ENCODE assay signal across 11 mouse cellular contexts in the genomic region with DNA sequence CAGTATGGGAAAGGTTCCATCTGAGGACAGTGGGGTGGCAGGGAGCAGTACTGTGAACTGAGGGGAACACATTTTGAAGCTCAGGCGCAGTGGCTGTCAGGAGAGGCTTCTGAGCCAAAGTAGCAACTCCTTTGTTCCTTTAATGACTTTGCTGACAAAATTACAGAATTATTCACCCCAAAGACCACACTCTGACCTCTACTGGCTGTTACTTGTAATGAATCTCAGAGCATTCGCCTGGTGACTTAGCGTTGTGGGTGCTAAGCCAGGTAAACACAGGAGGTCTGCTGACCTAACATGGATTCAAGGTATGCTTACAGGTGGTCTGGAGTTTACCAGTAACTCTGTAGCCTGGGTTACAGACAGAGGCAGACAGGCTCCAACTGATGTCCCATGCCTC. TPM values are rescaled to one million over a fixed set of nuclear protein-coding genes. Genes with fewer than 3 reads are reported as not detected.
DNase-seq lines count a peak whose midpoint lies in the region; ATAC-seq and TF ChIP-seq lines count a peak whose summit lies in the region.
"Had no signal": no experiment of that assay in that cellular context is flagged by ENCODE, and none has a peak within 500 bp of the region (broad histone marks: within the 10 kb centered on the region; RNA-seq: fewer than 3 reads in every experiment).

No protein-coding gene starts in this region.

- H3K4me2 ChIP-seq in midbrain, embryonic 13.5 days (replicated peaks) = no peak overlapping the region
- H3K4me2 ChIP-seq: embryonic facial prominence, embryonic 12.5 days; limb, embryonic 13.5 days had no signal

- no peak overlapping the region for H3K27ac ChIP-seq in layer of hippocampus, adult 2 months
- H3K27ac ChIP-seq in midbrain, embryonic 13.5 days = no peak overlapping the region
- H3K27ac ChIP-seq: embryonic facial prominence, embryonic 12.5 days; limb, embryonic 13.5 days had no signal

- H3K36me3 ChIP-seq in midbrain, embryonic 13.5 days = peaks cover 65% of the 10 kb centered on the region

- H3K9ac ChIP-seq in midbrain, embryonic 13.5 days (replicated peaks) = no peak overlapping the region
- H3K9ac ChIP-seq: embryonic facial prominence, embryonic 12.5 days; limb, embryonic 13.5 days had no signal

- no peak overlapping the region for H3K4me3 ChIP-seq in layer of hippocampus, adult 2 months
- H3K4me3 ChIP-seq in midbrain, embryonic 13.5 days (replicated peaks) = no peak overlapping the region
- H3K4me3 ChIP-seq: embryonic facial prominence, embryonic 12.5 days; limb, embryonic 13.5 days; myocyte had no signal

- WGBS in midbrain, embryonic 13.5 days = 34% methylated on average over 3 of the region's 3 CpGs

- no peaks in the 10 kb centered on the region for H3K9me3 ChIP-seq in midbrain, embryonic 13.5 days
- H3K9me3 ChIP-seq: embryonic facial prominence, embryonic 12.5 days; limb, embryonic 13.5 days had no signal

- DNase-seq in layer of hippocampus, adult 2 months (ENCODE audit: low spot score in 2 of 2) = no peak
- DNase-seq in layer of hippocampus, adult 9-10 months (ENCODE audit: low spot score) = no peak
- DNase-seq in B cell, adult 2 months = peak; percentile 34 to 43
- DNase-seq in MN1 (ENCODE audit: low spot score) = peak; percentile 17
- DNase-seq in adrenal gland, postnatal 10 days = no peak
- DNase-seq in cerebellum, adult 11-12 months = no peak

- no peaks in the 10 kb centered on the region for H3K4me1 ChIP-seq in midbrain, embryonic 13.5 days (replicated peaks)
- H3K4me1 ChIP-seq: embryonic facial prominence, embryonic 12.5 days; limb, embryonic 13.5 days had no signal

- peak; percentile 55 to 57 for ATAC-seq in hematopoietic stem cell, adult 5-6 weeks (replicated peaks in 1 of 2; ENCODE audit: insufficient read depth in 1 of 2, low FRiP score in 2 of 2, low TSS enrichment in 1 of 2, low read depth in 1 of 2, poor library complexity in 2 of 2, severe bottlenecking in 2 of 2)
- ATAC-seq in midbrain, embryonic 13.5 days = no peak

- TF ChIP-seq CTCF in layer of hippocampus, adult 2 months (conservative IDR thresholded peaks at IDR 0.05) = peak; percentile 72

- H3K27me3 ChIP-seq in midbrain, embryonic 13.5 days = no peaks in the 10 kb centered on the region
- H3K27me3 ChIP-seq: embryonic facial prominence, embryonic 12.5 days; limb, embryonic 13.5 days had no signal

RNA-seq across cellular contexts. Expression of gene Pdhb, which starts 15.9 kb away (rescaled TPM):
- 100 to 1,000 TPM; 176 to 185 TPM for total RNA-seq in layer of hippocampus, adult 2 months (2021)
- 138 and 166 TPM in 2 replicates for total RNA-seq in hematopoietic stem cell, adult 5-6 weeks (2017)
- total RNA-seq in adrenal gland, postnatal 10 days (2021) = 100 to 1,000 TPM; 530 to 551 TPM
- polyA plus RNA-seq in midbrain, embryonic 13.5 days (2015; fragmentation: Nextera tagmentation; extraction: Ambion mirVana) = 254 TPM in 2 replicates

RNA-seq across cellular contexts. Expression of gene Kctd6, which starts 57.0 kb away (rescaled TPM):
- total RNA-seq in layer of hippocampus, adult 2 months (2021) = 10 to 100 TPM; 69.1 to 79.4 TPM
- total RNA-seq in hematopoietic stem cell, adult 5-6 weeks (2017) = 3.0 and 5.6 TPM in 2 replicates
- 10 to 100 TPM; 13.5 to 14.3 TPM for total RNA-seq in adrenal gland, postnatal 10 days (2021)
- 4.6 and 5.2 TPM in 2 replicates for polyA plus RNA-seq in midbrain, embryonic 13.5 days (2015; fragmentation: Nextera tagmentation; extraction: Ambion mirVana)

RNA-seq across cellular contexts. Expression of gene Pxk, which starts 58.9 kb away (rescaled TPM):
- 10 to 100 TPM; 28.5 to 28.9 TPM for total RNA-seq in layer of hippocampus, adult 2 months (2021)
- total RNA-seq in hematopoietic stem cell, adult 5-6 weeks (2017) = 15.1 and 21.4 TPM in 2 replicates
- total RNA-seq in adrenal gland, postnatal 10 days (2021) = 10 to 100 TPM; 32.3 to 40.9 TPM
- polyA plus RNA-seq in midbrain, embryonic 13.5 days (2015; fragmentation: Nextera tagmentation; extraction: Ambion mirVana) = 49.2 and 50.2 TPM in 2 replicates

Comparison
In these comparisons a context has a peak if more than half of its experiments do, and no peak if none do; other contexts are left out.
1. DNase-seq: peak in B cell, adult 2 months (2 of 2) and MN1 (single experiment); none in layer of hippocampus, adult 2 months (0 of 2), layer of hippocampus, adult 9-10 months (single experiment), adrenal gland, postnatal 10 days (single experiment) and cerebellum, adult 11-12 months (single experiment).
2. RNA of gene Kctd6, which starts 57.0 kb away (total RNA-seq): 69.1 to 79.4 TPM in layer of hippocampus, adult 2 months; 13.5 to 14.3 TPM in adrenal gland, postnatal 10 days and 3.0 to 5.6 TPM in hematopoietic stem cell, adult 5-6 weeks; every median in the first group is over 4 times any median in the second.